Mouse (Mus musculus): ENCODE measurements at regions not wholly inside any gene's neighbourhood (a gene's known extent, or its start where the extent isn't known, plus 50 kb on each side); places are given as distances from the start of the nearest gene placed in this dataset.

DNA sequence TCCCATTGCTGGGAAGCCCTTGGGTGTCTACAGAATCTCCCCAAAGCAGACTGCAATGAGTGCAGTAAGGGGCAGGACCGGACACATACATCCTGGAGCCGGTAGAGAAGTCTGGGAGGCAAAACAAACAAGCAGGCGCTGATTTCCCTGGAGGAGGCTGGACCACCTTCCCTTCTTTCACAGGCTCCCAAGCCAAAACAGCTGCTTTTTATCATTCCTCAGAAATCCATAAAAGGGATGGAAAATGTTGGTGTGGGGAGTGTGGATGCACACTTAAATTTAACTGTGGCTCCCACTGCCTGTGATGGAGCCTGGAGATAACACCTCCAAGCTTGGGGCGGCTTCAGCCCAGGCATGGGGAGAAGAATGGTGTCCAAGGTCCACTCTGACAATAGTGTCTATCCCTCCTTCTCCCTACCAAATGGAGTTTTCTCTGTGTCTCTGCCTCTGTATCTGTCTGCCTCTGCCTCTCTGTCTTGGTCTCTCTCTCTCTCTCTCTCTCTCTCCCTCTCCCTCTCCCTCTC is 258.3 kb upstream of the Zmiz1 start:
- TF ChIP-seq POLR2A (IDR thresholded peaks at IDR 0.05; ENCODE audit: low read depth, low read length) (no peak), CTCF (IDR thresholded peaks at IDR 0.05; ENCODE audit: extremely low read depth, insufficient read length, insufficient replicate concordance, low read depth, low read length) (no peak)

All from small intestine, adult 2 months (tissue).